Mouse (Mus musculus) thymus, postnatal 10 days (tissue): ENCODE measurements around the gene Hopx.

Experiments used
- DNase-seq, 2 experiments: peaks; one replicate each; pipeline ENCODE4 v3.0.0; 2021; ENCODE audit warnings: low spot score in 2 of 2

The Hopx gene

DNA sequence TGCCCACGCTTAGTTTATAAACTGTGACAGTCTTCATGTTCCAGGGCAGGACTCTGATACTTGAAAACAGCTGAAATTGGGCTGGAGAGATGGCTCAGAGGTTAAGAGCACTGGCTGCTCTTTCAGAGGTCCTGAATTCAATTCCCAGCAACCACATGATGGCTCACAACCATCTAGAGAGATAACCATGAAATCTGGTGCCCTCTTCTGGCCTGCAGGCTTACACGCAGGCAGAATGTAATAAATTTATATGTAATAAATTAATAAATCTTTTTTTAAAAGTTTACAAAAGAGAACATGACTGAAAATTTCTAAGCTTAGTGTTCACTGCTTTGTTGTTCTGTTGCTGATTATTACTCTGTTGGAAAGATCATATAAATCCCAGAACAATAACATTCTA lies 43.9 kb downstream of the Hopx start:
- DNase-seq: no peak

DNA sequence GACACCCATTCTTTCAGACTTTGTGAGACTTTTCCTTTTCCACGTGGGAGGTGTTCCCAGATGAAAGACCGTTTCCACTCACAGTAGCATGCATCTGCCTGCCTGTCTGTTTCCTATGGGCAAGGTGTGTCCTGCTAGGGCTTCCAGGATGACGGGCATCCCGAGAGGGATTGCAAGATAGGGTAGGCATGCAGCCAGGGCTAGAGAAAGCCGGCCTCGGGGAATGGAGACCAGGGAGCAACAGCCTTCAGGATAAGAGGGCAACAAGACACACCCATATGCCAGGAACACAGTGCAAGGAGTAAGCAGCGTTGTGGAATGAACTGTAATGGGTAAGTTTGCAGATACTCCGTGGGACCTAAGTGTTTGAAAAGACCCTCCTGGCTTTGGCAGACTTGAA lies 47.6 kb downstream of the Hopx start:
- DNase-seq: no peak

DNA sequence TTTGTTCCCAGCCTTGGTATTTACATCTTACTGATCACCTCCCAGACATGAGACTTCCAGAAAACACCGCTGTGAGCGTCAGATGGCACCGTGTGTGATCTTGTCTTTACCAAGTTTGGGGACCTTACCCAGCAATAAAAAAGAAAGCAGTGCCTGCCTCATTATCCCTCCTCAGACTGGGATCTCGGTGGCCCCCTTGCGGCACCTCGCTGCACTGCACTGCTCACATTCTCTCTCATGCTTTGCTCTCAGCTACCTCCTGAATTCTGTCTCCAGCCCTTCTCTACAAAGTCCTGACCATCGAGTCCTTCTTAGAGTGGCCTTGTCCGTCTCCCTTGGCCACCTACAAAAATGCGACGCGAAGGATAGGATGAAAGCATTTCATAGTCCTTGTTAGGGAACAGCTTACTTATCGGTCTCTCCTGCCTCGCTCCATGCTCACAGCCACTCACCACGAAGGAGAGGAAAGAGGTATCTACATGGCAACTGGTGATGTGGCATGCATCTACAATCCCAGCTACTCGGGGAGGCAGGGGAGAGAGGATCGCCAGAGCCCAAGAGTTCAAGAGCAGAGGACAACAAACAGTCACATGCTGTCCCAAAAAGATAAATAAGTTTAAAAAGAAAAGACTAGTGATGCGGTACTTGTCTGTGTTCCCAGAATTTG lies 53.4 kb downstream of the Hopx start:
- peak; percentile 36 to 74 for DNase-seq

DNA sequence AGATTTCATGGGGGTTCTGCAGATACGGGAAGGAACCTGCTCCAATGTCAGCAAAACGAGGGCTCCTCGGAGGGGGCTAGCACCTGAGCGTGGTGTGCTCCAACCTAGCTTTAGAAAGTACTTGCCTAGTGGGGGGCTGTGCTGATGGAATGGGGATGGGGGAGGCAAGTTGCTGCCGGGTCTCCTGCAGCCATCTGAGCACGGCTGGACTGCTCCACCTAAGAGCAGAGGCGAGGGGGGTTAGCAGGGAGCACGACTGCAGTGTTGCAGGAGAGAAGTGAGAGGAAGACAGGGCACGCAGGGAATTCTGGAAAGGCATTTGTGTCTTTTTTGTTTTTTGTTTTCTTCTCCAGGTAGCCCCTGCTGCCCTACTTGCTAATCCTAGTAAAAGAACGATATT lies 54.6 kb downstream of the Hopx start:
- DNase-seq: no peak

DNA sequence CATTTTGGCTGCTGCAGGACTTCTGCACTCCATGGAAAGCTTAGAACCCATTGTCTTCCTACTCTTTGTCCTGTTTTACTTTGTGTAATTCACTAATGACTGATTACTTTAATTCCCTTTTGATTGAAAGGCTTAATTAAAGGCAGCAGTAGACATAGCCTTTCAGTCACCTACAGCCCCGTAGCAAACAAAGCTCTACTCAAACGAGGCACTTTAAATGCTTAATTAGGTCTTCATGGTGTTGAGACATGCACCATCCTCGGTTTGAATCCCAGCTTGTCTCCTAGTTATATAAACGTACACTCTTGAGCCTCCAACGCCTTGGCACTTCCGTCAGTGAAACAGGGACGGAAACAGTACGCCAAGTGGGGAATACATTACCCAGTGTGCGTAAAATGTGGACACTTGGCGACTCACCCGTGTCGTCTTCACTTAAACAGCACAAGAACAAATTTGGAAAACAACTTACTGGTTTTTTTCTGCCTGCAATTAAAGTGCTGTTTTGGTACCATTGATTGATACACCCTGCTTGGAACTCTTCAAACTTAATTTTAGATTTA lies 58.0 kb downstream of the Hopx start:
- no peak for DNase-seq

DNA sequence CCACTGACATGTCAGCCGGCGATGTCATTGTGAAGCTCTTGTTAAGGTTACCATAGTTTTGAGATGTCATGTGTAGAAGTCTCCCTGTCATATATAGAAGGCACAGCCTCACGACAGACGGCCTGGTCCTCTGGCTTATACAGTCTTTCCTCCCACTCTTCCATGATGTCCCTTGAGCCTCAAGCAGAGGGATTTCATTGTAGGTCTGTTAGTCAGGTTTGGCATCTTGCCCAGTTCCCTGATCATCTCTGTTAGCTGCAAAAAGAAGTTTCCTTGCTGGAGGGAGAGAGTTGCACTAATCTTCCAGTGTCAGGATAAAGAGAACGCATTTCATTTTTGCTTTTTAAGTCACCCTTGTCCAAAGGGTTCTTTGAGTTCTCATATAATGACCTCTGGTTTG lies 62.3 kb downstream of the Hopx start:
- DNase-seq: no peak

DNA sequence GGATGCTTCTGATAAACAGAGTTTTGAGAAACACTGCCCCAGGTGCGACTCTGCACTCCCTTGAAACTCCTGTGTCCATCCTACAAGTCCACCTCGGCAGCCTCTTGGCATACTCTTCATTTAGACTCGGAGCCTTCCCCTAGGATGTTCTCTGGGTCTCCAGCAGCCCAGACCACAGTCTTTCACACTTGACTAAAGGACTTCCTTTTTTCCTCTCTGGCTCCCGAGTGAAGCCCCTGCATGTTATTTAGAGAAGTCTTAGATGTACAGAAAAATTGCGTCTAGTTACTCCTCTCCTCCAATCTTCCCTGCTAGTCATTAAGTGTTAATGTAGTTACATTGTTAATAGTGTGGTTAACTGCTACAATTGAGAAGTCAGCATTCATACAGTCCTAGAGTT lies 70.6 kb downstream of the Hopx start:
- DNase-seq: no peak

DNA sequence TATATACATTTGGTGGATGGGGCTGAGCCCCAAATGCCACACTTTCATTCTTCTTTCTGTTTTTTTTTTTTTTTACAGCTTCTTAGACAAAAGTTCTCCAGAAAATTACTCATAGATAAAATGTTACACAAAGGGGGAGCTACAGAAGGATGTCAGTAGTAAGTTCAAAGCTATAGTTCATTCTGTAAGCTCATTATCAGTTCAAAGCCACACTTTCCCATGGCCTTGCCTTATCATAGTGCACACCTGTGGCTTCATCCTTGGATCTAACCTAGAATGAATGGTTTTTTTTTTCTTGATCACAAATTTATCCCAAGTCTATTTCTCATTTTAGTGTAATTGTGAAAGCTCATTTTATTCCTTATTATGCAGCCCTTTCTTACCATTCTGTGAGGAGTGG lies 75.5 kb downstream of the Hopx start:
- no peak for DNase-seq

DNA sequence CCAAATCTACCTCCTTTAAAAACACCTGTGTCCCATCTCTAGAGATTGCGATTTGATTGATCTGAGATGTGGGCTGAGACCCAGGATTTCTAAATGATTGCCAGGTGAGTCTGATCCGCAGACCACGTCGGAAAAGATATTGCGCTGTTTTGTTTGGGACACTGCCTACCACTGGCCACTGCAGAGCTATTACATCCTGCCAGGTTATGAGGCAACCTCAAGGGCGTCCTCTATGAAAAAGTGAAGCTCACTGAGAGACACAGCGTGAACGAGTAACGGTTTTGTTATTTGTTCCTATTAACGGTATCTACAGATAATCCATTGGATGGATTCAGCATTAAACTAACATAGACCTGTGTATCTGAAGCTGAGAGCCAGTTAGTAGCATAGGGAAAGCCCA lies 76.5 kb downstream of the Hopx start:
- DNase-seq: no peak
